Mouse (Mus musculus): ENCODE measurements around the gene Mrgpra6.

The Mrgpra6 gene

GRCm38 (mm10) chr7:47204830-47205229 is at the start of gene Mrgpra6:
TSS of gene Mrgpra6 (minus strand) at chr7:47204920.
- no peak for DNase-seq (ENCODE audit: low spot score in 2 of 2)

GRCm38 (mm10) chr7:47252770-47253169 is 48.0 kb upstream of the Mrgpra6 start, which contains the start of gene Mrgpra9:
TSS of gene Mrgpra9 (minus strand) at chr7:47252848.
- DNase-seq (ENCODE audit: low spot score in 2 of 2), result no peak

- no peak for DNase-seq (ENCODE audit: low spot score in 2 of 2)
Observed at GRCm38 (mm10) chr7:47244658-47245057, 39.9 kb upstream of the Mrgpra6 start.

- no peak for DNase-seq (ENCODE audit: low spot score in 2 of 2)
Observed at GRCm38 (mm10) chr7:47195271-47195670, 9.4 kb downstream of the Mrgpra6 start.

- DNase-seq (ENCODE audit: low spot score in 2 of 2), result no peak
Observed at GRCm38 (mm10) chr7:47170814-47171213, 33.9 kb downstream of the Mrgpra6 start.

- no peak for DNase-seq (ENCODE audit: low spot score in 2 of 2)
Observed at GRCm38 (mm10) chr7:47165028-47165427, 39.7 kb downstream of the Mrgpra6 start.

- DNase-seq (ENCODE audit: low spot score in 2 of 2), result no peak
Observed at GRCm38 (mm10) chr7:47163203-47163602, 41.5 kb downstream of the Mrgpra6 start.

GRCm38 (mm10) chr7:47158451-47158850 is 46.3 kb downstream of the Mrgpra6 start:
- DNase-seq (ENCODE audit: low spot score in 2 of 2), result no peak

- no peak for DNase-seq (ENCODE audit: low spot score in 2 of 2)
Observed at GRCm38 (mm10) chr7:47157743-47158142, 47.0 kb downstream of the Mrgpra6 start.

- DNase-seq (ENCODE audit: low spot score in 2 of 2), result no peak
Observed at GRCm38 (mm10) chr7:47155849-47156248, 48.9 kb downstream of the Mrgpra6 start.

- DNase-seq (ENCODE audit: low spot score in 2 of 2), result no peak
Observed at GRCm38 (mm10) chr7:47155396-47155795, 49.3 kb downstream of the Mrgpra6 start.

GRCm38 (mm10) chr7:47150420-47151061 is 54.2 kb downstream of the Mrgpra6 start:
- peak in 1 of 2 experiments; percentile 30 for DNase-seq (ENCODE audit: low spot score in 2 of 2)

GRCm38 (mm10) chr7:47148298-47148697 is 56.4 kb downstream of the Mrgpra6 start:
- no peak for DNase-seq (ENCODE audit: low spot score in 2 of 2)

GRCm38 (mm10) chr7:47146034-47146812 is 58.5 kb downstream of the Mrgpra6 start:
- peak in 1 of 2 experiments; percentile 48 for DNase-seq (ENCODE audit: low spot score in 2 of 2)

GRCm38 (mm10) chr7:47144299-47144698 is 60.4 kb downstream of the Mrgpra6 start:
- DNase-seq (ENCODE audit: low spot score in 2 of 2), result no peak

GRCm38 (mm10) chr7:47139823-47140325 is 64.8 kb downstream of the Mrgpra6 start:
- DNase-seq (ENCODE audit: low spot score in 2 of 2), result no peak

Measured in frontal cortex, postnatal 10 days (tissue).